Mouse (Mus musculus): ENCODE data around the gene Klhdc1.

Gene Klhdc1

DNA sequence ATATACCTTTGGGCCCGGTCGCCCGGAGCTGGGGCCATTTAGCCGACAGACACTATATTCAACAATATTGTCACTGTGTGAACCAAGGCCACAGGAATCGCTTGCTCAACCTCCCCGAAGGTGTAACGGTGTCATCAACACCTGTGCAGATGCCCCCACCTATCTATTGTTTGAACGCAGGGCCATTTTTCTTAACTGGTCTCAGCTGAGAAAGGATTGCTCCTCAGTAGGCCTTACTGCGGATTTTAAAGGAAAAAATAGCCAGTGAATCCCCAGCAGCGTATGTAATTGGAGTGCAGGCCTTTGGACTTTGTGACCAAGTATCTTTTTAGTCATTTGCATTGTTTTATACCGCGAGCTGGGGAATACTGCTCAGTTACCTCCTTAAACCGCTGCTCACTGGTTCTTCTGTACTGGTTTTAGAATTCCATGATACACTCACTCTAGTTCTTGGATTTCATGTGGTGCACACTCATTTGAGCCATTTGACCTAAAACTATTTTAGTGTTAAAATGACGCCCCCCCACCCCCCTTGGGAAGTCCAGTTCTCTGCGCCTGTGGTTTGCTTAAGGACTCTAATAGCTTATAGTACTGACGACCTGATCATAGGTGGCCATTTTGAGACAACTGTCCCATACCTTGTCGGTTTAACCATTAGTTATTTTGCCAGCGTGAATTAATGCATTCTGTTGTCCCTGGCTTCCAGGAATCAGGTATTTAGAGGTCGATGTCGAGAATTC lies 56.6 kb downstream of the Klhdc1 start:
- DNase-seq: no peak

DNA sequence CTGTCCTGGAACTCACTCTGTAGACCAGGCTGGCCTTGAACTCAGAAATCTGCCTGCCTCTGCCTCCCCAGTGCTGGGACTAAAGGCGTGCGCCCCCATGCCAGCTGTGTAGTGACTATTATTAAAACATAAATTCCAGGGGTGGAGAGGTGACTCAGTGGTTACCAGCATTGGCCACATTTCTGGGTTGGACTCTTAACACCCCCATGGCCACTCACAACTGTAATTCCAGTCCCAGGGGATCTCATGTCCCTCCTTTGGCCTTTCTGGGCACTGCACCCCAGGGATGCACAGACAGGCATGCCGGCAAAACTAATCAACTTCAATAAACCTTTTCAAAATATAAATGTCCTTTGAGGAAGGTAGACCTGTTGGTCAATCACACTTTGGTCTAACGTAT lies 57.3 kb downstream of the Klhdc1 start:
- peak in 1 of 2 experiments; percentile 12 for DNase-seq

DNA sequence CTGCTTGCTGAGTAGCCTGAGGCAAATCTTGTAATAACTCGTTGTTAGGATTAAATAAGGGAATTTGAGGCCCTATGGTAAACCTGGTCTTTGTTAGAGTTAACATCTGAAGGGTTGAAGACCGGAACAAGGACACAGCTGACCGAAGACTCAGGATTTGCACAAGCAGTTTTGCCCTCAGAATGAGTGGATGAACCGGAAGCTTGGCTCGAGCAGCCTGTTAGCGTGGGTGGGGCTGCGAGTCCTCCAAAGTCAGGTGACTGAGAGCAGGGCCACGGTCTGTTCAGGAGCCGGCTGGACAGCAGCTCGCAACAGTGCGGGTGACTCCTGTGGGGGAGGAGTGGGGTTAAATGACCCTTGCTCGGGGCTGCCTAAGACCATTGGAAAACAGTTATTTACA lies 58.3 kb downstream of the Klhdc1 start:
- no peak for DNase-seq

DNA sequence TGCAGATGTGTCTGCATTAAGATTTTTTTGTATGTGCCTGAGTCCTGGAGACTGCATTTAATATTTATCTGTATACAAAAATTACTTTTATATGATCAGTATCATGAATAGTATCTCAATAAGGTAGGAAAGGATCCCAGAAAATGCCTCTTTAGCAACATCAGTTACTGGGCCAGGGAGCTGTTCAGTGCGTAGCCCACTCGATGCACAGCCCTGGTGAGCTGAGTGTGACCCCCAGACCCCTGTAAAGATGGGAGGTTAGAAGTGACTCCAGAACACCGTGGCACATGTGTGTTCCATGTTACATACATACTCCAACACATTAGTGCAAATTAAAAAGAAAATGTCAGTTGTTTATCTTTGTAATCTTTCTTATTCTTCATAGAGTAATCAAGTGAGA lies 58.9 kb downstream of the Klhdc1 start:
- DNase-seq: no peak

DNA sequence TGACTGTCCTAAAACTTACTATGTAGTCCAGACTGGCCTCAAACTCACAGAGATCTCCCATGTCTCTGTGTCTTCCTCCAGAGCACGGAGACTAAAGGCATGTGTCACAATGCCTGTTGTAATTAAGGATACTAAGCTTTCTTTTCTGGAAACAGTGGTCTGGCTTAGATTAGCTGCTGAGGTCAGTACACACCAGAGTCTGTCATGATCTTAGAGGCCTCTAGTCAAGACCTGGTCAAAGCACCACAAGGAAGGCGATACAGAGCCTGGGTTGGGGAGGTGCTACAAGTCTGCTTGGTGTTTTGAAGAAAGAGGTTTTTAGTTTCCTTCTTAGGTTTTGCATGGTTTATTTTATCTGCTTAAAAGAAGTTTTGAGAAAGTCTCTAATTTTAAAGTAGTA lies 59.4 kb downstream of the Klhdc1 start:
- no peak for DNase-seq

DNA sequence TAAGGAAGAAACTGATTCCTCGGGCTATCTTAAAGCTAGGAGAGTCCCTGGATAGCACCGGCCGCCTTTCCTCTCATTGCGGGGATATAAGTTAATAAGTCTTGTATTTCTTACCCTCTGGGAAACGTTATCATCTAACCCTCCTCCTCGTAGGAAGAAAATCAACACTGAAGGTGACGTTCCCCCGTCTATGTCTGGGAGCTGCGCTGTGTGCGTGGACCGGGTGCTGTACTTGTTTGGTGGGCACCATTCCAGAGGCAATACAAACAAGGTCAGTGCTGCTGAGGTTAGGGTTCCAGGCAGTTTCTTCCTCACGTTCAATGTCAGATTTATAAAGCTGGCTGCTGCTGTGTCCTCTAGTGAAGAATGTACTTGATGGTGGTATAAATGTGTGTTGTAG lies 61.2 kb downstream of the Klhdc1 start:
- no peak for DNase-seq

DNA sequence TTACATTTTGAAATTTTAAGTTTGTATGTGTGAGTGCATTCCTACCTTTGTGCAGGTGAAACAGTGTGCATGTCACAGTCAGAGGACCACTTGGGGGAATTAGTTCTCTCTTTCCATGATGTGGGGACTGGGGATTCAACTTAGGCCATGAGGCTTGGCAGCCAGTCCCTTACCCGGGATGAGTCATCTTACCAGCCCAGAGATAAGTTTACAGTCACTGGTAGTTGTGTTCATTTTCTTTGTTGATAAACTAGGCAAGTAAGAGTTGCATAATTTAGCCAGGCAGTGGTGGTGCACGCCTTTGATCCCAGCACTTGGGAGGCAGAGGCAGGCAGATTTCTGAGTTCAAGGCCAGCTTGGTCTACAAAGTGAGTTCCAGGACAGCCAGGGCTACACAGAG lies 63.1 kb downstream of the Klhdc1 start:
- no peak for DNase-seq

DNA sequence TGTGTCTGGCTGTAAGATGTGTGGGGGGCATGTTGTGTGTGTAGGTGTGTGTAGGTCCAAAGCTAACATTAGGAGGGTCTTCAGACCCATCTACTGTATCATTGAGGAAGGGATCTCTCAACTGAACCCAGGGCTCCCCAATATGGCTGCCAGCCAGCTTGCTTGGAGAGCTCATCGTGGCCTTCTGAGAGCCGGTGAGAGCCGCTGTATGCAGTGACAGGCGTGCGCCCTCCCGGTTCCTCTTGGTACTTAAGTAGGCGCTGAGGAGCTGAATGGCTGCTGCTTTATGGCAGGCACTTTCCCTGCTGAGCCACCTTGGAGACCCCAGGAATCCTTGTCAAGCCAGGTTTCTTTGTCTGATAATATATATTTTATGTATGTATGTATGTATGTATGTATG lies 65.4 kb downstream of the Klhdc1 start:
- no peak for DNase-seq

DNA sequence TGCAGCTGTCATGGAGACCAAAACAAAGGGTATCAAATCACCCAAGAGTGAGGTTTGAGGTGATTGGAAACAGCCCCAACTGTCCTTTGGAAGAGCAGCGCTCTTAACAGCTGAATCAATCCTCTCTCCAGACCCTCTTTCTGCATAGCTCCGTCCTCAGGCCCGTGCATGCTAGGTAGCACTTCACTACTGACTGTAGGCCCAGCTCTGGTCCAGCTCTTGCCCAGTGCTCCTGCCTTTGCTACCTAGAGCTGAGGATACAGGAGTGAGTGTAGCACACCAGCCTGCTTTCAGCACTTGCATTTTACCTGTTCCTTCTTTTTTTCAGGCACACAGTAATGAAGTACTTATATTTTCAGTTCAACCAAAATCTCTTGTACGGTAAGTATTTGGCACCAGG lies 68.7 kb downstream of the Klhdc1 start:
- DNase-seq: no peak

DNA sequence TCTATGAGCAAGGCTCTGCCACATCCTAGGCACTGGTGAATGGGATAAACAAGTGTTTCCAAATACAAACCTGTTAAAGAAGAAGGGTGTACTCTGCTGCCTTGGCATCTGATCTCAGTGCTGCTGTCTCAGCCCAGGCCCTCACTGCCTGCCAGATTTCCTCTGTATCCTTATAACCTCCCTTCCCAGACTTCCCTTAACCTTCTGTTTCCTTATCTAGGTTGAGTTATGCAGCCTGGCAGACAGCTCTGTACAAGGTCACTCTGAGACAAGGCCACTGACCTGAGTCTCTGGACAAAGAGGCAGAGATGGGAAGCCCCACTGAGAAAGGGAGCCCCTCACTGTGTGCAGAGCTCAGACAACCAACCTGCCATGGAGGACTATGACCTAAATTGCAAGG lies 77.5 kb downstream of the Klhdc1 start:
- no peak for DNase-seq

DNA sequence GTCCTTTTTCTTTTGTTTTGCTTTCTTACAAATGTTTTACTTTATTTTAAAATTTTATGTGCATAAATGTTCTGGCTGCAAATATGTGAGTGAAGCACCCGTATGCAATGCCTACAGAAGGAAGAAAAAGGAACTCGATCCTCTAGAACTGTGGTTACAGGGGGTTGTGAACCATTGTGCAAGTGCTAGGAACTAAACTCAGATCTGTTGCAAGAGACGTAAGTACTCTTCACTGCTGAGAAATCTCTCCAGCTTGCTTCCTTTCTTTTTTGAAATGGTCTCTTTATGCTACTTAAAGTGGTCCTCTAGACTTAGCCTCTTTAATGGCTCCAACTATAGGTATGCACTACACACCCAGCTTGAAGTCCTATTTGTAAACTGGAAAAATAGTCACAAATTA lies 90.2 kb downstream of the Klhdc1 start:
- DNase-seq: no peak

DNA sequence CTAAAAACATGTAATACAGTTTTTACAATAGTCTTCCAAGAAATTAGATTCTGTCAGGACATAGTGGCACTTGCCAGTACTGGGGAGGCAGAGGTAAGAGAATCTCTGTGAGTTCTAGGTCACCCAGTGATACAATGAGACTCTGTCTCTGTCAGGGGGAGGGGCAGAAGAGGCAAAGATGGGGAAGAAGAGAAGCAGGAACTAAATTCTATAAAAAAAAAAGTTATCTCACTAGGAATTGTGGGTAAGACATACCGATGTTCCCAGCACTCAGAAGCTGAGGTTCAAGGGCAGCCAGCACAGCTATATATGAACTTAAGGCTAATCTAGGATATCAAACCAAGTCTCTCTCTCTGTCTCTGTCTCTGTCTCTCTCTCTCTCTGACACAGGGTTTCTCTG lies 91.2 kb downstream of the Klhdc1 start:
- no peak for DNase-seq

DNA sequence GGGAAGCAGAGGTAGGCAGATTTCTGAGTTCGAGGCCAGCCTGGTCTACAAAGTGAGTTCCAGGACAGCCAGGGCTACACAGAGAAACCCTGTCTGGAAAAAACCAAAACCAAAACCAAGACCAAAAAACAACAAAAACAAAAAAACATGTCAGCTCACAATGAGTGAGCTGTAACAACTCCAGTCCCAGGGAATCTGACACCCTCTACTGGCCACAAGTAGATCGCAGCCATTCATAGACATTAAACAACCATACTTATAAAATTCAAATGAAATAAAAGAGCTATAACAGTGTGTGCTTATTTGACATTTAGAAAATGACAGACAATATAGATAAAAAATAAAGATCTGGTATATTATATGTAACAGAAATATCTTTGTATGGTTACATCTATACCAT lies 92.6 kb downstream of the Klhdc1 start:
- DNase-seq: peak; percentile 56 to 62
